Mouse (Mus musculus): ENCODE data around the gene Ifitm6.
"Not testable (repeated sequence)": the region's sequence is repeated elsewhere in the genome, so short reads cannot be mapped to it uniquely, and the experiment has no call there.

Ifitm6 gene

DNA sequence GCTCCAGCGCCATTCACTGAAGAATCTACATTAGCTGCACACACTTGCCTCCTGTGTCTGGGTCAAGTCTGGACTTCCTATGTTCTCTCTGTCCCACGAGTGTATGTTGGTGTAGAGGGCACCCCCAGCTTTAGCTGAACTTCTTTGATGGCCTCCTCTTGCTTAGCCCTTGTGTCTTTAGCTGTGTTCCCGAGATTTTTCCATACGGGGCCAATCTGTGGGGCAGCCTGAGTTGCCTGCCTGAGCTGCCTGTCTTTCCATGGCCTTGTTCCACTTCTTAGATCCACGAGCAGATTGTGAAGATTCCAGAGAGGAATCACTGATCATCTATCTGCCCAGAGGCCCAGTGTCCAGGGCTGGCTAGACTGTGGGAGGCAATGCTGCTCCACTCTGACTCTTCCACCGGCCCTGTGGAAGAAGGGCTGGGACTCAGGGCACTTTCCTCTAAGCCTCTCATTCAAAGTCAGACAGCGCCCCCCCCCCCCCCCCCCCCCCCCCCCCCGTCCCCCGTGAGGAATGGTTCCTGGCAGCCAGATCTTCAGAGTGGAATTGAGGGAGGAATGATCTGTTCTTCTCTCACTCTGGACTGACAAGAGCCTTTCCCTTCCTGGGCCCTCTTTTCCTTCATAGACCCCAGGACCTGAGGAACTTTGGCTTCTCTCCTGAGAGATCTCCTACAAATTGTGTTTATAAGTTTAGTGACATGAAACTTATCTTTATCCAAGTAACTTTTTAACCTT, 23.3 kb upstream of the Ifitm6 start:
- DNase-seq: no peak

DNA sequence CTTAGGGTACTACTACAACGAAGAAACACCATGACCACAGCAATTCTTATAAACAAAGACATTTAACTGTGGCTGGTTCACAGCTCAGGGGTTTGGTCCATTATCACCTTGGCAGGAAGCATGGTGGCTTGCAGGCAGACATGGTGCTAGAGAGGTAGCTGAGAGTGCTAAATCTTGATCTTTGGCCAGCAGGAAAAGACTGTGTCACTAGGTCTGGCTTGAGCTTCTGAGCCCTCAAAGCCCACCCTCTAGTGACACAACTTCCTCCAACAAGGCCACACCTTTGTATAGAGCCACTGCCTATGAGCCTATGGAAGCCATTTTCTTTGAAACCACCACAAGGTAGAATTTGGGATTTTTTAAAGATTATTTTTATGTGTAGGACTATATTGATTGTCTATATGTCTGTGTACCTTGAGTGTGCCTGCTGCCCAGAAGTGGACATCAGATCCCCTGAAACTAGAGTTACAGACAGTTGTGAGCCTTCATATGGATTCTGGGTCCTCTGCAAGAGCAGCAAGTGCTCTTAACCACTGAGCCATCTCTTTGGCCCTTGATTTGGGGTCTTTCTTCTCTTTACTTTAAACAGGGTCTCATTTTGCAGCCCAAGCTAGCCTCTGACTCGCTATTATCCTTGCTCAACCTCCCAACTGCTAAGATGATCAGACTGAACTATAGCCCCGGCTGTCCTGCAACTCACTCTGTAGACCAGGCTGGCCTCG, 21.8 kb upstream of the Ifitm6 start:
- no peak for DNase-seq

DNA sequence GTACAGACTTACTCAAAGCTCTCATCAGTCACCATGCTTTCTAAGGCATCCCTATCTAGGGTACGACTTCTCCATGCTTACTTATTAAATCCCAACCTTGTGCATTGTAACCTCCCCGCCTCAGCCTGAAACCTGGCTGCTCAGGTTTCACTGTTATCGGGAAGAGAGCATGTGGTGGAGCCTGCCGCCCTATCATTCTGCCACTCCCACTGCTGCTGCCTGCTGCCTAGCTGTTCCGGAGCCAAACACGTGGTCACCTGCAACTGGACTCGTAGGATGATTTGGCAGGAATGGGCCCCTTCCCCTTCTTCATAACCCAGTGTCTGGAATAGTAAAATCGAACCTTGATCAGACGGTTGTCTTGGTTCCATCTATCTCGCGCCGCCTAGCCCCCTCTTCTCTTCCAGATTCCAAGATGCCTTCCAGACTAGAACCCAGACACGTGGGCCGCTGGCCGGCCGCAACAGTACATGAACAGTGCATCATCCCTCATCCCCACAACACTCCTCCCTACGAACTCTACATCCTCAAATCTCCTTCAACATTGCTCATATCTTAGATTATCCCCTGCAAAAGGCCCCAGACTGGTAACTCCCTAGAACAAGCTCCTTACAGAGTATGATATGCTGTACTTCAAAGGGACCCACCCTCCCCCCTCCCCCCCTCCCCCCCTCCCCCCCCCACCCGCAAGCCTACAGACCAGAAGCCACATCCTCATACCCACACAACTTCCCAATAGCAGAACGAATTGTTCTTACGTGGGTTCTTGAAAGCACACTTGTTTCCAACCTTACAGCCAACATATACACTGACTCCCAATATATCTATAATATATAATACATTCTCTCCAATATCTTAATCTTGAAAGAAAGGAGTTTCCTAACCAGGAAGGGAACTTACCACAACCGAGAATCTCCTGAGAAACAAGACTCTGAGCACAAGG, 20.6 kb upstream of the Ifitm6 start:
- DNase-seq: no peak

DNA sequence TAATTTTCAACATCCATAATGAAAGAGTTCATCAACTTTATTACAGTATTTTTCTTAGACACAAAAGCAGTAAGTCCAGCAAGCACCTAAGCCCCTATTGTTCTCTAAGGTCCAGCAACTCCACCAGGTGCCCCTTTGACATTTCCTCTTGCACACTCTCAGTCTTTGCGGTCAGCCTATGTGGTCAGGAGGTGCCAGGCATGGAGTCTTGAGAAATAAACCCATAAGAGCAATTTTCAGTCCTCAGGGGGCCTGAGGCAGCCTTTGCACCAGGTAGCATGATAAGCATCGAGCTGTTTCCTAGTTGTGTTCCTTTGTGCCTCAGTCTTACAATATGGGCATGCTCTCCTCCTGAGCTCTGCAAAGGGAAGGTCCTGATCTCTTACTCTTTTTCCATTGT, 18.9 kb upstream of the Ifitm6 start:
- DNase-seq: not testable (repeated sequence)

DNA sequence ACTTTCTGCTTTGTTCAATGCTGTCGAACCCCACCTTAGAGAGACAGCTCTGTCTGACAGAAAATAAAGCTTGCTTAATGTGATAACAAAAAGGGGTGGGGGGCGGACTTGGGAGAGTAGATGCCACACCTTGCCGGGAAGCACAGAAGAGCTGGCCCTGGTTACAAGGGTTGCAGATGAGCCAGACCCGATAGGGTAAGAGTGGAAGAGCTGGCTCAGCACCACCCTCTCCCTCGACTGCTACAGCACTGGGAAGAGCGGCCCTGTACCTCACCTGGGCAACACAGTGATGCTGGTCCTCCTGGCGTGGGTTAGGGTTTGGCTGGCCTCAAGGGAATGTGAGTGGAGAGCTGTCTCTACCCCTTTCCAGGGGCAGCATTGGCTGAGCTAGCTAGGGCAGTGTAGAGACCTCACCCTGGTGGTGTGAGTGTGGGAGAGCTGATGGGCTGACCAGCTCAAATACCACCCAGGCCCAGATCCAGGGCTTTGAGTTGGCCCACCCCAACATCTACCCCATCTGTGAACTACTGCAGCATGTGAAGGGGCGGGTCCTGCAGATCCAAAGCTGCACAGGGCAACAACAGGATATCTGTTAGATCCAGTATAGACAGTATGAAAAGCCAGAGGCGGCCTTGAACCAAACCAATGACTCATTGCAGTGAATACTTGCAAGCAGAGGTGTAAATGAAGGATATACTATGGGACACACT, 14.9 kb upstream of the Ifitm6 start:
- no peak for DNase-seq

DNA sequence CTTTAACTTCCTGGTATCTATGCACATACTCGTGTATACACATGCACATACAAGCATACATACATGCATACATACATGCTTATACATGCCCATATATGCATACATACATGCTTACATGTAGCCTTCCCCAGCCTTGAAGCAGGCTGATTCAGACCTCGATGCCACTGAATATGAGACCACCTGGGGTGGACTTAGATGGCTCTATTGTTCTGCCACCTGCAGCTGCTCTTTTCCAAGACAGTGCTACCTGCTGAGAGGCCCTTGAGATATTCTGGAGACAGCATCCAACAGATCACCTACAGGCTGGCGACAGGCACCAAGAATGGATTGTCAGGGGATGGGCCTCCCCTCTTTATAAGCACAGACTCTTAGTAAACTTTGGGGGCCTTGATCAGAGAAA, 12.7 kb upstream of the Ifitm6 start:
- no peak for DNase-seq

DNA sequence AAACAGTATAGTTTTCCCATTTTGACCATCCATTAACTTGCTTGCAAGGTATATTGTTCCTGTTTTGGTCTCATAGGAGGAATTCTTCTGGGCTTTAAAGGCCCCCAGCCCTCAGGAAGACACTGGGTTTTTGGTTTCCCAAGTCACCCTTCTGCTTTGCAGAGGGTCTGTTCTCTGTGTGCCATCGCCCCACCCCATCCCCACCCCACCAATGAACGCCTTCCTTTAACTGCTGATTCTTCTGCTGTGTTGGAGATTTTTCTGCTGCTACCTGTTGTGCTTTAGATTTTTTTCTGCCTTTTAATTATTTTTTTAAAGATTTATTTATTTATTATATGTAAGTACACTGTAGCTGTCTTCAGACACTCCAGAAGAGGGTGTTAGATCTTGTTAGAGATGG, 11.1 kb upstream of the Ifitm6 start, which contains the start of gene Gm17387:
Gene Gm17387 (plus strand): TSS at position 301 of the 400 bp plus-strand sequence.
- DNase-seq: no peak

DNA sequence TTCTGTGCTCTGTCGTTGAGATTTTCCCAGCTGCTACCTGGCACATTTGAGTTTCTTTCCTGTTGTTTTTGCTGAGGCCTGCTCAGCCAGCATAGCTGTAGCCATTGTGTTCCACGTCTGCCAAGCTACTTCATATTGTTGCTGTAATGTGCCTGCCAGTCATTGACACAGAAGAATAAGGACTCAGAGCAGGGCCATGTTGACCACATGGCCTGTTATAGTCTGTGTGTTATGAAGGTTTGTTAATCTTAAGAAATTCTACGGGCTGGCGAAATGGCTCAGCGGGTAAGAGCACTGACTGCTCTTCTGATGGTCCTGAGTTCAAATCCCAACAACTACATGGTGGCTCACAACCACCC, 9.0 kb upstream of the Ifitm6 start:
- no peak for DNase-seq

DNA sequence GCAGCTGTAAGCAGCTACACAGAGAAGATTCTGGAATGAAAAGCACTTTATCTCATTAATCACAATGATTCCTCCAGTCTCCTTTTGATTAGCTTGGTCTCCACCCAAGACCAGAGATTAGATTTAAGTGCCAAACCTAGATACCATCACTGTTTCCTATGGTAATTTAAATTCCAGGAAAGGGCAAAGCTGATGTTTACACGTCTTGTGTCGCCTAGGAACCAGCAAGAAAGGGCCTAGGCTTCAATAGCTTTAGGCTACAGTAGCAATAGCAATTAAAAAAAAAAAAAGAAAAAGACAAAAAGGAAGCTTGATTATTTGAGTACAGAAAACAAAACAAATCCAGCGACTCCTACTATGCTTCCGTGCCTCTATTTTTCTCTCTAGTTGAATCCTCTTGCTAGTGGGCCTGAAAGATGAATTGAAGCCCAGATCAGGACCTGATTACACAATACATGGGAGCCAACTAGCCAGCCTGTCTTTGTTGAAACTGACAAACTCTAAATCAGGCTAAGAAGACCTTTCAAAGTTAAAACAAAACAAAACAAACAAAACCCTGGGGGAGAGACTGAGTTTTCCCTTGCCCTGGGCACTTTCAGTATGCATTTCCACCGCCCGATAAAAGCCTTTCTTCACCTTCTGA, 8.5 kb upstream of the Ifitm6 start:
- DNase-seq: no peak

DNA sequence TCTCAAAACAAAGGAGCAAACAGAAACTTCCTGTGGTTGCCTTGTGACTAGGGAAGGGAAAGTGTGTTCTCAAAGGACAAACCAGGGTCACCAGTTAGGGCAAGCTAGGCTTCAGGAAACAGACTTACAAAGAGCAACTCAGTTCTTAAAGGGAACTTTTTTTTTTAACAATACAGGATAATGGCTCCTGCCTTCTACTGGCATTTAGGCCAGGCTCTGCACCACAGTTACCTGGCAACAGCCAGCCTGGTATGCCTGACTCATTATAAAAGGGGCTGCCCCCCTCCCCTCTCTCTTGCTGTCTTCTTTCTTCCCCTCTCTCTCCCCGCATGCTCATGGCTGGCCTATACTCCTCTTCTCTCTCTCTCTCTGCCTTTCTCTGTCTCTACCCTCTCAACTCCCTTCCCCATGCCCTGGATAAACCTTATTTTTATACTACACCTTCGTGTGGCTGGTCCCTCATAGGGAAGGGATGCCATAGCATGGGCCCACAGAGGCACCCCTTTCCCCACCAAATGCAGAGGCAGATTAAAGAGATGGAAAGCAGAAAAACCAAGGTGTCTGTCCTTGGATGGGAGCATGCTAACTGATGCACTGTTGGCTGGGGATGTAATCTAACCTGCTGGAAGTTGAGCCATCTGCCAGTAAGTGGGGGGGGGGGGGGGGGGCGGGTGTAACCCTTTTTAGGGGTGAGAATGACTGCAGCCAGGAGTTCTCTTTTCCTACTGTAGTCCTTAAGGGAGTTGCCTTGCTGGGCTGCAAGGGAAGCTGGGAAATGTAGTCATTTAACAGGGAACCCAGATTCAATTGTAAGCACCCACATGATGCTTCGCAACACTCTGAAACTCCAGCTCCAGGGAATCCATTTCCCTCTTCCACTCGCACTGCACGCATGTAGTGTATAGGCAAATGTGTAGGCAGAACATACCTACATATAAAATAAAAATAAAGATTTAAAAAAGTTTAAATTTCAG, 7.4 kb upstream of the Ifitm6 start:
- DNase-seq: no peak

DNA sequence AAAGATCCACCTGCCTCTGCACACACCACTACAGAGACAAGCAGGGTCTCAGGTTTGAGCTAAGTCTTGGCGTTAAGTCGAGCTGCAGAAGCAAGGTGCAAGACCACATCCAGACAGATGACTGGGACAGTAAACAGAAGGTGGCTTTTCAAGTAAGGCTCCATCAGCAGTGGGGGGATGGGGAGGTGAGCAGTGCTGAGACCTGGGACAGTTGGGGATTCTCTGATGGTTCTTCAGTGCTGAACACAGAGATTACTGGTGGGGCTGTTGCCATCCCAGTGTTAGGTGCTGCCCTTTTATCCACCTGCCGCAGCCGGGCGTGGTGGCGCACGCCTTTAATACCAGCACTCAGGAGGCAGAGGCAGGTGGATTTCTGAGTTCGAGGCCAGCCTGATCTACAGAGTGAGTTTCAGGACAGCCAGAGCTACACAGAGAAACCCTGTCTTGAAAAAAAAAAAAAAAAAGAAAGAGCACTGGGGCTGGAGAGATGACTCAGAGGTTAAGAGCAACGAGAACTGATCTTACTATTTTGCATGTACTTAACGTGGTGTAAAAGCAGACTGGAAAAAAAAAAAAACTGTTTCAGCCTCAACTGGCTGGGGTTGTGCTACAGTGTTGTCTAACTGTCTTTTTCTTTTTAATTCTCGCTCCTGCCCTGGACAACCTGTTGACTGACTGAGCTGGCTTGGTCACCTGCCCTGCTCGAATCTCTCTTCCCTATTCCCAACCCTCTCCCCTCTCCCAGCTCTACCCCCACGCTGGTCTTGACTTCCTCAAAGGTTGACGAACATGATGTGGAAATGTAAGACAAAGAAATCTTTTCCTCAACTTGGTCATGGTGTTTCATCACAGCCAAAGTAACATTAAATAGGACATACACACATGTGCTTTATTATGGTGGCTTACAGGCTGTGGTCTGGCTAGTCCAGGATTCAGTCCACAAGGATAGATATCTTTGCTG, 4.0 kb upstream of the Ifitm6 start:
- no peak for DNase-seq

DNA sequence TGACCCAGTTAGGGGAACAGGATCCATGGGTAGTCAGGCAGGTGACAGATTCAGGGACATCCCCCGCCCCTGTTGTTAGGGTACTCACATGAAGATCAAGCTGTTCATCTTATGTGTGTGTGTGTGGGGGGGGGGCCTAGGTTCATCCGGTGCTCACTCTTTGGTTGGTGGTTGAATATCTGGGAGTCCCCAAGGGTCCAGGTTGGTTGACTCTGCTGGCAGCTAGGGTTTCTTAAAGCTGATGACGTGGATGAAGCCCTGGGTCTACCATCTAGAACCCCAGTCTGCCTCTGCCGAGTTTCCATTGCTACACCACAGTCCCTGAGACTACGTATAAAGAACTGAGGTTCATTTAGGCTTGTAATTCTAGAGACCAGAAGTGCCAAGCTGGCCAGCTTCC, 1.3 kb upstream of the Ifitm6 start:
- DNase-seq: no peak

DNA sequence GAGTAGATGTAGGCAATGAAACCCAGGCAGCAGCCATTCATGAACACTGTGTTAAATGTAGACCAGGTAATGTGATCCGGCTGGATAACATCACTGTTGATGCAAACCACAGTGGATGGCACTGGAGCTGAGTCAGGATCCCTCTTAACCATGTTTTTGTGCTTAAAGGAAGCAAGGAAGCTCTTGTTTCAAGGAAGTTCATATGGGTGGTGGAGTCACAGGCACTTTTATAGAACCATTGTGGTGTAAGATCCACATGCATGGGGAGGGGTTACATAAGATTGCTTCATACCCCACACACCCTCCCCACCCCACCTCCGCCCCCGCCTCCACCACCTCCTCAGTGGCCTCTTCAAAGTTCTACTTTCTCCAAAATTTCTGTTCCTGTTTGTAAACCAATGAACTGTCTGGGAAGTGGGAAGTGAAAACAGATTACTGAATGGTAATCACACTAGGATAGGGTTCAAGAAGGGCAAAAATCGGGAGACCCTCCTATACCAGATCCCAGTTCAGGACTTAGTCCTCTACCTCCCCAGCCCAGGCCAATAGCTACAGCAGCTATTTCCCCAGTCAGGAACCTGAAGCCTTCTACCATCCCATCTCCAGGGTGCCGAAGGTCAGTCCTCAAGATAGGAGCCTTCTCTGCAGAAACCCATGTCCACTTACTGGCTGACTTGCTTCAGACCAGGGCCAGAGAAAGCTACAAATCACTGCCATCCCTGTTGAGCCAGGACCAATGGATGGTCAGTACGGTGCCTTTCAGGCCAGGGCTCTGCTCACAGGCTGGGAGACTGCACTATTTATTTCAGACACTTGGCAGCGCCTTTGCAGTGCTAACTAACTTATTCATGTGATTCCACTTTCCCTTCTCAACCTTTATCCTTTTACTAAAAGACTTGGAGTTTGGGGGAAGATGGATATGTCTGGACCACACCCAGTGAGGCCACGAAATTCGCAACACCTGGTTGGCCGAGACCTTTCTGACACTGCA, 722 bp downstream of the Ifitm6 start:
- DNase-seq: no peak

DNA sequence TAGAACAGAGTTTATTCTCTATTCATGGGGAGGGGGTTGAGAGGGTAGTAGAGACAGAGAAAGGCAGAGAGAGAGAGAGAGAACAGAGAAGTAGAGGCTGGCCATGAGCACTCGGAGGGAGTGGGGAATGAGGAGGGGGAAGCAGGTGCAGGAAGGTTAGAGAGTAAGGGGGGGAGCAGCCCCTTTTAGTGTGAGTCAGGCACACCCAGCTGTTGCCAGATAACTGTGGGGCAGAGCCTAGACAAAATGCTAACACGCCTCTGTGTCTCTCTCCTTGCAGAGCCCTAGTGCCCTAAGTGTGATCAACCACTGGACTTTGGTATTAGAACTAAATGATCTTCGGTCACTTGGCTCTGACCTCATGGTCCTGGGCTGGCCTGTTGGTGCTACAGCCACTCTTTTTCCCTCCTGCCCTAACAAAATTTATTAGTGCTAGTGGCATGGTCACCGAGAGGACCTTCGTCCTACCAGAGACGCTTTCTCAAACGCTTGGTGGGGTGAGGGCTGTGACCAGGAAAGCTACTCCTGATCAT, 6.4 kb downstream of the Ifitm6 start:
- DNase-seq: no peak

DNA sequence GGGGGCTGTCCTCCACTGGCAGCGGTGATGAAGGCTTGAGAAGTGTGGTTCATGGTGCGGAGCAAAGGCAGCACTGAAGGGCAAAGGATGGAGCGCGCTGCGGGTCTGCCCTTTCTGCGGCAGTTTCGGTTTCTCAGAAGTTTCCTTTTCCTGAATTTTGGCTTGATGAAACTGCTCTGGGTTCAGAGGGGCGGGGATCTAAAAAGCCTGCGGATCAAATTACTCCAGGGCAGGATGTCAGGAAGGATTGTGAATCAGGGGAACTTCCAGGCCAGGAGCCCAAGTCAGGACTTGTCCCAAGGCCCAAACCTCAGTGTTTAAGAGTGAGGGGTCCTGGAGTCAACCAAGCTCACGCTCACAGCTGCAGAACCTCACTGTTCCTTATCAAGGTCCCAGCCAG, 7.1 kb downstream of the Ifitm6 start, which contains the start of gene Ifitm3:
Gene Ifitm3 (minus strand): TSS at position 178 of the 400 bp plus-strand sequence.
- no peak for DNase-seq

DNA sequence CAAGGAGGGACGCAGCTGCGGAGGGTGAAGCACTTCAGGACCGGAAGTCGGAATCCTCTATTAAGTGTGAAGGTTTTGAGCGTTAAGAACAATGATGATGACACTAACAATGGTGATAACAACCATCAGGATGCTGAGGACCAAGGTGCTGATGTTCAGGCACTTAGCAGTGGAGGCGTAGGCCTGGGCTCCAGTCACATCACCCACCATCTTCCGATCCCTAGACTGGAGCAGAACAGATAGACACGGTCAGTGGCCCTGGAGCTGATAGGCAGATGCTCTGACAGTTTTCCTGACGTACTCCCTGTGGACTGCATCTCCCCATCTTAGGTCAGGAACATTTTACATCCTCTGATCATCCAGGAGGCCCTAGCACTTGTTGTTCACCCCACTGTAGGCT, 8.1 kb downstream of the Ifitm6 start:
- DNase-seq: no peak

DNA sequence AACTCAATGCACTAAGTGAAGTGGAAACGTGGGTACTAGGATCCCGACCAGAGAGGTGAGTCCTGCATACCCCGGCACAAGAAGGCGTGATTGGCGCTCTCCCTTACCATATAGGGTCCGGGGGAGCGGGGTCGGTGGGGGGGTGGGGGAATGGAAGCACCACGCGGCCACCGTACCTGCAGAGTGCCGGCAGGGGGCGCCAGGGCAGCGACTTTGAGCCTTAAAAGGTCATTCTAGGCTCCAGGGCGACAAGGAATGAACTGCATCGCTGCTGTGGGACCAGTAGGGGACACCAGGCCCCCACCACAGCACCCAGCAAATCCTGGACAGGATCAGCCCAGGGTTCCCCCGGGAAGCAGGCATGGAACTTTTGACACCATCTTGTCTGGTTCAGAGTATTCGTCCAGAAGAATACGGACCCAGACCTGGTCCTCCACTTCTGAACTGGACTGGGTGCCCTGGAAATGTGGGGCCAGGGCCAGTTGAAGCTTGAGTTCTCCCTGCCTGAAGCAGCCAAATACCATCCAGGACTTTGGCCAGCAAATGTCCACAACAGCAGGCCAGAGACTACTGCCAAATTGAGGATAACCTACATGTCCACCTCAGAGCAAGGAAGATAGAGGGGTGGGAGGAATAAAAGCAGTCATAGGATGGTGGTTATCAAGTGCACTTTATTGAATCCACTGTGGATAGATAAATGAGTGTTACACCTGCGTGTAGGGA, 8.6 kb downstream of the Ifitm6 start:
- peak; percentile 72 for DNase-seq

Data from right cerebral cortex, postnatal 14 days (tissue).